Mouse (Mus musculus): ENCODE data around the gene Mtor. TPM values are rescaled to one million over a fixed set of nuclear protein-coding genes. Genes with fewer than 3 reads are reported as not detected.

Gene Mtor
- total RNA-seq (2021), result 10 to 100 TPM; 78.8 to 79.3 TPM

- intact Hi-C loops (cut with DNase I), result no loop called here
- DNase-seq, result peak; percentile 95
Measured at GRCm38 (mm10) chr4:148448179-148448852, at the start of gene Mtor. Mtor (plus strand) TSS chr4:148448611.

- DNase-seq, result no peak
- intact Hi-C loops (cut with DNase I), result no loop called here
Measured at GRCm38 (mm10) chr4:148399437-148400094, 48.8 kb upstream of the Mtor start.

GRCm38 (mm10) chr4:148403402-148403801 is 45.0 kb upstream of the Mtor start:
- intact Hi-C loops (cut with DNase I), result no loop called here
- no peak for DNase-seq

- intact Hi-C loops (cut with DNase I), result no loop called here
- no peak for DNase-seq
Measured at GRCm38 (mm10) chr4:148404748-148405147, 43.7 kb upstream of the Mtor start.

- intact Hi-C loops (cut with DNase I), result no loop called here
- no peak for DNase-seq
Measured at GRCm38 (mm10) chr4:148405255-148405788, 43.1 kb upstream of the Mtor start.

GRCm38 (mm10) chr4:148408256-148408975 is 40.0 kb upstream of the Mtor start:
- peak; percentile 66 for DNase-seq
- intact Hi-C loops (cut with DNase I), result no loop called here

GRCm38 (mm10) chr4:148415575-148415974 is 32.8 kb upstream of the Mtor start:
- DNase-seq, result no peak

GRCm38 (mm10) chr4:148417074-148417526 is 31.3 kb upstream of the Mtor start:
- intact Hi-C loops (cut with DNase I), result no loop called here
- no peak for DNase-seq

More at GRCm38 (mm10) chr4:148415575-148415974, 32.8 kb upstream of the Mtor start:
- intact Hi-C loops (cut with DNase I), result no loop called here

GRCm38 (mm10) chr4:148417559-148417958 is 30.9 kb upstream of the Mtor start:
- intact Hi-C loops (cut with DNase I), result no loop called here
- no peak for DNase-seq

- no peak for DNase-seq
- intact Hi-C loops (cut with DNase I), result no loop called here
Measured at GRCm38 (mm10) chr4:148426950-148427850, 21.2 kb upstream of the Mtor start.

- no peak for DNase-seq
- intact Hi-C loops (cut with DNase I), result no loop called here
Measured at GRCm38 (mm10) chr4:148428544-148428943, 19.9 kb upstream of the Mtor start.

GRCm38 (mm10) chr4:148429121-148429520 is 19.3 kb upstream of the Mtor start:
- intact Hi-C loops (cut with DNase I), result no loop called here

GRCm38 (mm10) chr4:148429686-148430085 is 18.7 kb upstream of the Mtor start:
- intact Hi-C loops (cut with DNase I), result no loop called here
- peak; percentile 87 for DNase-seq

More at GRCm38 (mm10) chr4:148429121-148429520, 19.3 kb upstream of the Mtor start:
- DNase-seq, result no peak

- intact Hi-C loops (cut with DNase I), result no loop called here
- no peak for DNase-seq
Measured at GRCm38 (mm10) chr4:148430880-148431519, 17.4 kb upstream of the Mtor start.

- intact Hi-C loops (cut with DNase I), result no loop called here
- no peak for DNase-seq
Measured at GRCm38 (mm10) chr4:148432488-148432887, 15.9 kb upstream of the Mtor start.

GRCm38 (mm10) chr4:148433336-148433735 is 15.1 kb upstream of the Mtor start:
- intact Hi-C loops (cut with DNase I), result no loop called here
- DNase-seq, result no peak

- intact Hi-C loops (cut with DNase I), result loop anchor here (2.0 kb wide), 1 partner anchor 263 kb away; no protein-coding TSS in a partner anchor
- DNase-seq, result no peak
Measured at GRCm38 (mm10) chr4:148433813-148434212, 14.6 kb upstream of the Mtor start.

- no peak for DNase-seq
- intact Hi-C loops (cut with DNase I), result loop anchor here (2.0 kb wide), 1 partner anchor 264 kb away; no protein-coding TSS in a partner anchor
Measured at GRCm38 (mm10) chr4:148434554-148434953, 13.9 kb upstream of the Mtor start.

- no peak for DNase-seq
- intact Hi-C loops (cut with DNase I), result loop anchor here (2.0 to 5.0 kb wide), 2 partner anchors 148 to 264 kb away; partner anchors contain the start of gene Disp3
Measured at GRCm38 (mm10) chr4:148435106-148435505, 13.3 kb upstream of the Mtor start.
